Mouse (Mus musculus) embryonic fibroblast, embryonic 13.5 days (primary cell): Measurements from ENCODE around the gene Cdh3. TPM values are rescaled to one million over a fixed set of nuclear protein-coding genes. Genes with fewer than 3 reads are reported as not detected.

ENCODE experiments used
- H3K27ac ChIP-seq: 2 replicates; pipeline ENCODE4 v1.5.1; 2012; ENCODE audit warnings: low read length, control low read depth, inconsistent platforms; ENCODE audit not compliant: insufficient read depth
- H3K4me1 ChIP-seq: 2 replicates; pipeline ENCODE4 v1.6.1; 2011; ENCODE audit warnings: low read length; ENCODE audit not compliant: control insufficient read depth, insufficient read depth
- H3K4me3 ChIP-seq: 2 replicates; pipeline ENCODE4 v1.5.1; 2011; ENCODE audit warnings: mild to moderate bottlenecking, control low read depth, low read length; ENCODE audit not compliant: insufficient read depth
- CTCF ChIP-seq: IDR thresholded peaks from 2 replicates; pipeline ENCODE4 v1.5.1; 2011; ENCODE audit warnings: mild to moderate bottlenecking, control low read depth, low read length, moderate library complexity, borderline replicate concordance; ENCODE audit not compliant: insufficient read depth
- POLR2A ChIP-seq: IDR thresholded peaks from 2 replicates; pipeline ENCODE4 v1.6.1; 2011; ENCODE audit warnings: low read depth, mild to moderate bottlenecking, control low read depth, low read length, moderate library complexity
- polyA plus RNA-seq: library from polyadenylated mRNA; stranded (reverse); fragments of >200 nt; gene quantifications from 2 replicates; pipeline ENCODE4 v1.2.4, GENCODE M21; 2011; ENCODE audit warnings: low read depth; ENCODE audit not compliant: missing spikeins, insufficient read length

Cdh3 gene
- polyA plus RNA-seq, 1 experiment, result 70.2 TPM

DNA sequence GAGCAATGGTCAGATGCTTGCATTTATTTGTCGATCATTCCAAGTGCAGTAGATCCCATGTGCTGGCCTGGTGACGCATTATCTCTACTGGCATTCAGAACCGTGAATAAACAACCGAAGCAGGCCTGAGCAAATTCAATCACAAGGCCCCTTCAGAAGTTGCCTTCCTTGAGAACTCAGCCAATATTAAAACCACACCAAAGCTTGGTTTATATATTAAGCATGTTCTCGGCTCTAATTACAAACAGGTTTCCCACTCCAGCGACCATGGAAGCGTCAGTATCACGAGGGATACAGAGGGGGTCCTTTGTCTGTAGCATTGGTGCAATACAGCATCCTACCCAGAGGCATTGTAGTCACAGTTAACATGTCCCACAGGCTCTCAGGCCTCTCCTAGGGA, 32.4 kb downstream of the Cdh3 start:
- Histone ChIP-seq H3K4me1 (no peaks in the 10 kb centered on the region), H3K4me3 (no peak overlapping the region), H3K27ac (no peak overlapping the region)
- TF ChIP-seq CTCF, result no peak
- TF ChIP-seq POLR2A, result no peak

DNA sequence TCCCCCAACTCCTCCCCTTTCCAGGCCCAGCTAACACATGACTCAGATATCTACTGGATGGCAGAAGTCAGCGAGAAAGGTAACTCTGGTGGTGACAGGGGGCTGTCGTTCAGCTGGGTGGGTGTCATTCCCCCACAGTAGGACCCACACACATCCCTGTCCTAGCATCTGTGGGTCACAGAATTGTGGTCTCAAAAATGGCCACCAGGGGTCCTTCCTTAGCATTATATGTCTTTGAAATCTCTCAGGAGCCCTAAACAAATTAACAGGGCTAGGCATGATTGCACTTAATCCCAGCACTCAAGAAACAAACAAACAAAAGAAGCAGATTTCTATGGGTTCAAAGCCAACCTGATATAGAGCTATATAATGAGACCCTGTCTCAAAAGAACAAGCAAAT, 34.5 kb downstream of the Cdh3 start:
- H3K4me3 ChIP-seq, result no peak overlapping the region
- H3K27ac ChIP-seq, result no peak overlapping the region
- no peak for TF ChIP-seq POLR2A
- TF ChIP-seq CTCF, result no peak

DNA sequence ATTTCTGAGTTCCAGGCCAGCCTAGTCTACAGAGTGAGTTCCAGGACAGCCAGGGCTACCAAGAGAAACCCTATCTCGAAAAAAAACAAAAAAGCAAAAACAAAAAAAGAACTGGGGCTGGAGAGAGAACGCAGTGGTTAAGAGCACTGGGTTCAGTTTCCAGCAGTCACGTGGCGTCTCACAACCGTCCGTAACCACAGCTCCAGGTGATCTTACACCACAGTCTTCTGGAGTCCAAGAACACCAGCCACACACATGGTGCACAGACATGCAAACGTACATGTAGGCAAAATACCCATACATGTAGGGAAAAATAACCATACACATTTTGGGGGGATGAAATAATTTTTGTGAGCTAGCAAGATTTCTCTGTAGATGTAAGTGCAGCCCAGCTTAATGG, 36.1 kb downstream of the Cdh3 start:
- Histone ChIP-seq H3K4me1 (no peaks in the 10 kb centered on the region), H3K27ac (no peak overlapping the region), H3K4me3 (no peak overlapping the region)
- TF ChIP-seq CTCF (no peak), POLR2A (no peak)

More for the DNA sequence above, 34.5 kb downstream of the Cdh3 start:
- no peaks in the 10 kb centered on the region for H3K4me1 ChIP-seq

DNA sequence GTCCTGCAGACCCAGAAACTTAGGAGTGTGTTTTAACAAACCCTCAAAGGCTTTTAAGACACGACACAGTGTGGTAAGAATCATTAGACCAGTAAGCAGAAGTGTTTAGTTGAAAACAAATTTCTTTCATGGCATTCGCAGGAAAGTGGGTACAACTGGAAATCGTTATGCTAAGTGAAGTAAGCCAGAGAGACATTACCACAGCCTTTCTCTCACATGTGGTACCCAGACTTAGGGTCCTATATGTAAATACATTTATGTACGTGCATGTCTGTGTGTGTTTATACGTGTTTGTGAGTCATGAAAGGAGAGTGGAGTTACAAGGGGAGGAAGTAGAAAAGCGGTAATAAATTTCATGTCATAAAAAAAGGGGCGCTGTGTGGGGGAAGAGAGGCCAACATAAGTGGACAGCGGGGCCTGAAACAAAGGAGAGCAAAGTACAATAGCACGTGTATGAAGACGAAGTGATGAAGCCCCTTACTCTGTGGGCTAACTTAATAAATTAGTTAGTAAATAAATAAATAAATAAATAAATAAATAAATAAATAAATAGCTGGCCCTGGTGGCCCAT, 37.8 kb downstream of the Cdh3 start:
- TF ChIP-seq POLR2A (no peak), CTCF (no peak)
- H3K27ac ChIP-seq, result no peak overlapping the region
- no peaks in the 10 kb centered on the region for H3K4me1 ChIP-seq
- H3K4me3 ChIP-seq, result no peak overlapping the region

DNA sequence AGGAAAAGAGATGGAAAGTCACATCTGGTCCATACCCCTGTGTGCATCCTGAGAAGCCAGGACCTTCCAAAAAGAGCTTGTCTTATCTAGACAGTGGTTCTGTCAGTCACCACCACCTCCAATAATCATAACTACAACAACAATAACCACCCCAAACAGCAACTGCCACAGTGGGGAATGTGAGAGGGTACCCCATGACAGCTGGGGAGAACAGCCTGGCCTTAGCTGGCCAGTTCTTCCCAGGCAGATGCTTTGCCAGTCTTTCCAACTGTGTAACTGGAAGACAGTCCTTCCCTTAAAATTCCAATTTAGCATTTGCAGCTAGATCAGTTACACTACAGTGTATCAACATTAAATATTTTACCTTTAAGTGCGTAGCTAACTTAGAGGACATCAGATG, 40.2 kb downstream of the Cdh3 start:
- TF ChIP-seq CTCF (no peak), POLR2A (no peak)
- no peak overlapping the region for H3K27ac ChIP-seq
- no peaks in the 10 kb centered on the region for H3K4me1 ChIP-seq
- H3K4me3 ChIP-seq, result no peak overlapping the region

DNA sequence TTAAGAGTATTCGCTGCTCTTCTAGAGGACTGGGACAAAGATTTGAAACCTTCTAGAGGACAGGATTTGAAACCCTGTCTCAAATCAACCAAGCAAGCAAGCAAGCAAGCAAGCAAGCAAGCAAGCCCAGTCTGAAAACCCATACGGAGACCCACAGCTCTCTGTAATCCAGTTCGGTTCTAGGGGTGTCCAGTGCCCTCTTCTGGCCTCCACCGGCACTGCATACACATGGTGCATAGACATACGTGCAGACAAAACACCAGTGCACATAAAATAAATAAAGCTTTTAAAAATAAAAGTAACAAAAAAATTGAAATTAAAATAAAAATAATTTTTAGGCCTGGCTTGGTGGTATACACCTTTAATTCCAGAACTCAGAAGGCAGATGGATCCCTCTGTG, 43.3 kb downstream of the Cdh3 start:
- H3K4me1 ChIP-seq, result no peaks in the 10 kb centered on the region
- TF ChIP-seq POLR2A, result no peak
- TF ChIP-seq CTCF, result peak; percentile 22; the same call in 1 of the 2 replicates
- H3K4me3 ChIP-seq, result no peak overlapping the region
- H3K27ac ChIP-seq, result no peak overlapping the region

DNA sequence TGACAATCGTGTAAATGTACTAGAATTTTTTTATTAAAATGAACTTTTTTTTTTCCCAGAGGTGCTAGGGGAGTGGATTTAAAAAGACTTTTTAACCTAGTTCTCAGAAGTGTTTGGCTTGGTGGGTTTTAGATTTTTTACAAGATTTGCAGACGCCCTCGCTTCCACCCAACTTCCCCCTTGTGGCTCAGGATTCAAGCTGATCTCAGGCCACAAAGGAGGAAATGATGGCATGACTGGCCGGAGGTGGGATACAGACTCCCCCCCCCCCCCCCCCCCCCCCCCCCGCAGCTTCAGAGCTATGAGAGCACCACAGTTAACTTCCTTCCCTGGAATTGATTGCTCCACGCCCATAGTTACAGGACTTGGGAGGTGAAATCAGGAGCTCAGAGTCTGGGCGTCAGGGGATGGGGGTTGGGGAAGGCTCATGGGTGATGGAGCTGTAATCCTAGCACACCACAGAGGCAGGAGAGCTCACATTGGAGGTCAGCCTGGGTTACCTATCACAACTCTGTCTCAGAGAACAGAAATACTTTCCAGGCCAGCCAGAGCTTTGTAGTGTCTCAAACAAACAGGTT, 45.5 kb downstream of the Cdh3 start:
- Histone ChIP-seq H3K4me3 (no peak overlapping the region), H3K4me1 (no peaks in the 10 kb centered on the region), H3K27ac (no peak overlapping the region)
- TF ChIP-seq POLR2A (no peak), CTCF (no peak)

DNA sequence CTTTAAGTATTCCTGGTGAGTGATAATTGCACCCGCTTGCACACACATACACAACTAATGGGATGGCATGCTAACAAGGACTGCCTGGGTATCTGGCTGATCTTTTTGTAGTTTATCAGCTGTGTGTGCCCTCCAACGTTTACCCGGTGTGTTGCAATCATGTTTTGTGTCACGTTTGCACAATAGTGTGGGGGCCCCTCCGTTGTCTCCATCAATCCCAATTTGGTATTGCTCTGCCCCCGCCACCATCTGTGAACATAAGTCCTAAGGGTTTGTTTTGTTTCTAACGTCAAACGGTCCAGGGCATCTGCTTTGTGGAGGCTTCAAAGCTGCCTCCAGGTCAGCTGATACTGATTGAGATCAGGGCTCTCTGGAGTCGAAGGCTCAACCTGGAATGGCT, 49.2 kb downstream of the Cdh3 start:
- TF ChIP-seq CTCF, result no peak
- TF ChIP-seq POLR2A, result no peak
- Histone ChIP-seq H3K27ac (no peak overlapping the region), H3K4me3 (no peak overlapping the region), H3K4me1 (no peaks in the 10 kb centered on the region)

DNA sequence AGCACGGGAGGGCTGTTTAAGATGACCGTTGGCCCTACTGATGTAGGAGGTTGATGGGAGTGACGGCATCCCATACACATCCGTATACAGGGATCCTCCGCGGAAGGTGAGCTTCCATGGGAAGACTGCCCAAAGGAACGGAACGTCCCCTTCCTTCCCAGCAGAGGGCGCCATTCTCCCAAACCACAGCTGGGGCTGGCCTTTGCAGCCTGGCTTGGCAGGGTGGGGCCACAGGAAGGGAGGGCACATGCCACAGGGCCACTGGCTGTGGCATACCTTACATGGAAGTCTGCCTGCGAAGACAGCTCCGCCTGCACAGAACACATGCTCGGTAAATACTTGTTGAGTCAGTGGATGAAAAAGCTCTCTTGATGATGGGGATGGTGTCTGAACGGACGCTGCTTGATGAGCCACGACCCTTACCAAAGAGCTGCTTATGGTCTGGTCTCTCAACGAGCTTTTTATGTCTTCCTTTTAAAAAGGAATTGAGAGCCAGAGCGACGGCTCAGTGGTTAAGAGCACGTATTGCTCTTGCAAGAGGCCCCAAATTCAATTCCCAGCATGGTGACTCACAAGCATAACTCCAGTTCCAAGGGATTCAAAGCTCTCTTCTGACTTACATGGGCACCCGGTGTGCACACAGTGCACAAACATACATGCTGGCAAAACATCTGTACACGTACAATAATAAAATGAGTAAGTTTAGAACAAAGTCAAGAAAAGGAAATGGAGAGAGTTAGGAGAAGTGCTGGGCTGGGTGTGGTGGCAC, 50.6 kb downstream of the Cdh3 start:
- Histone ChIP-seq H3K4me1 (no peaks in the 10 kb centered on the region), H3K4me3 (no peak overlapping the region), H3K27ac (peak overlapping the region; percentile 87)
- TF ChIP-seq CTCF, result peak; percentile 84
- peak; percentile 51; the same call in 1 of the 2 replicates for TF ChIP-seq POLR2A

DNA sequence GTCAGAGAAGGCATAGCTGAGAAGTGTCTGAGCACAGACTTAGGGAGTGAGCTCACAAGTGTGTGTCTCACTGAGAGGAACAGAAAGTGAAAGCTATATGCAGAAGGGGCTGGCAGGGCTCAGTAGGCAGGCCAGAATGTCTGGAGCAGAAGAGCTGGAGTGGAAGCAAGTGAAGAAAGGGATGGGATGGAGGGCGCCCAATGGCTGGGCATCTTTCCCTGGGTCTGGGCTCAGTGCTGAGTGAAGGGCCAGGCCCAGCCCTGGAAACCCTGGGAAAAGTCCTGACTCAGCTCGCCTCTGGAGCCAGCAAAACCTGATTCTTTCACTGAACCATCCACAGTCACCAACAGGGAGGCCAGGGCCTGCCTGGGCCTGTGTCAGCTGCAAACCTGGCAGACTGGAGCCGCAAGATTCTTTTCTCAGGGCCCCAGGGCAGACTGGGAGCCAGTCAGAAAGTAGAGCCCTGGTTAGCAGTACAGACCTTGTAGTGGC, 53.0 kb downstream of the Cdh3 start:
- H3K27ac ChIP-seq, result peak overlapping the region; percentile 30; the same call in 1 of the 2 replicates
- TF ChIP-seq CTCF, result no peak
- TF ChIP-seq POLR2A, result no peak
- H3K4me3 ChIP-seq, result no peak overlapping the region
- H3K4me1 ChIP-seq, result no peaks in the 10 kb centered on the region
